Mouse (Mus musculus): Measurements from ENCODE around the gene 1500009L16Rik. TPM values are rescaled to one million over a fixed set of nuclear protein-coding genes. Genes with fewer than 3 reads are reported as not detected.
A peak's percentile ranks its signal among the peaks of the same experiment; 100 is the strongest.

Gene 1500009L16Rik
- polyA plus RNA-seq, 1 experiment from 2014 or later: 3.5 TPM

GRCm38 (mm10) chr10:83726164-83726563, 3.5 kb downstream of the 1500009L16Rik start:
- WGBS (ENCODE audit: insufficient replicate concordance): 63% methylated on average over 11 of the region's 11 CpGs
- Histone ChIP-seq H3K27me3 (replicated peaks) (peaks cover 28% of the 10 kb centered on the region), H3K27ac (no peak overlapping the region), H3K4me3 (no peak overlapping the region), H3K9me3 (replicated peaks) (no peaks in the 10 kb centered on the region; the same call in 1 of the 2 replicates), H3K4me1 (peaks cover 8% of the 10 kb centered on the region), H3K36me3 (no peaks in the 10 kb centered on the region), H3K4me2 (no peak overlapping the region), H3K9ac (no peak overlapping the region)
- ATAC-seq: no peak

DNA sequence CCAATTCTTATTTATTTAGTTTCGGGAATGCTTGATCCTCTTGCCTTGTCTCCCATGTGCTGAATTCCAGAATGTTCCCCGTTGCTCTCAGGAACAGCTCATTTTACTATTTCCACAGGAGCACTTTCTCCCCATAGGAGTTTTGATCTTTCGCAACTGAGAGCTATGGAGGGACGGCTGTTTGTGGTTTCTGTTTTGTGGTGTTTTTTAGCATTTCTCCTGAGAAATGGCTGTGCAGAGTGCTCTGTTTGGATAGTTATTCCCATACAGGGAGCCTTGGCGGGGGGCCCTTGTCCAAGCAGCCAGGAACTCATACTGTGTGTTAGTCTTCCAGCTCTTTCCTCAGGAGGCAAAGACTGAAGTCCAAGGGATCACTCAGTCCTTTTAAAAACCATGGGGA, 5.2 kb downstream of the 1500009L16Rik start:
- 61% methylated on average over 5 of the region's 5 CpGs for WGBS (ENCODE audit: insufficient replicate concordance)
- no peaks in the 10 kb centered on the region for H3K36me3 ChIP-seq
- no peak overlapping the region for H3K27ac ChIP-seq
- no peak overlapping the region for H3K4me3 ChIP-seq
- no peaks in the 10 kb centered on the region; the same call in 1 of the 2 replicates for H3K9me3 ChIP-seq (replicated peaks)
- H3K4me1 ChIP-seq: no peaks in the 10 kb centered on the region
- no peak overlapping the region for H3K4me2 ChIP-seq
- no peak overlapping the region for H3K9ac ChIP-seq
- ATAC-seq: no peak
- H3K27me3 ChIP-seq (replicated peaks): peaks cover 16% of the 10 kb centered on the region

GRCm38 (mm10) chr10:83728529-83728928, 5.9 kb downstream of the 1500009L16Rik start:
- Histone ChIP-seq H3K9me3 (replicated peaks) (no peaks in the 10 kb centered on the region; the same call in 1 of the 2 replicates), H3K27me3 (replicated peaks) (peaks cover 9% of the 10 kb centered on the region), H3K4me3 (no peak overlapping the region), H3K4me1 (no peaks in the 10 kb centered on the region), H3K4me2 (no peak overlapping the region), H3K36me3 (no peaks in the 10 kb centered on the region), H3K27ac (no peak overlapping the region), H3K9ac (no peak overlapping the region)
- 65% methylated on average over 6 of the region's 6 CpGs for WGBS (ENCODE audit: insufficient replicate concordance)
- 0 out of 2 replicates have a peak, but pooled peaks have one; percentile 18 for ATAC-seq

- Histone ChIP-seq H3K4me1 (no peaks in the 10 kb centered on the region), H3K4me2 (no peak overlapping the region), H3K36me3 (no peaks in the 10 kb centered on the region), H3K27ac (no peak overlapping the region), H3K27me3 (replicated peaks) (peaks cover 4% of the 10 kb centered on the region), H3K4me3 (no peak overlapping the region), H3K9ac (no peak overlapping the region), H3K9me3 (replicated peaks) (peaks cover 5% of the 10 kb centered on the region)
- ATAC-seq: no peak
- 53% methylated on average over 3 of the region's 3 CpGs for WGBS (ENCODE audit: insufficient replicate concordance)
Observed at GRCm38 (mm10) chr10:83729076-83729475, 6.4 kb downstream of the 1500009L16Rik start.

DNA sequence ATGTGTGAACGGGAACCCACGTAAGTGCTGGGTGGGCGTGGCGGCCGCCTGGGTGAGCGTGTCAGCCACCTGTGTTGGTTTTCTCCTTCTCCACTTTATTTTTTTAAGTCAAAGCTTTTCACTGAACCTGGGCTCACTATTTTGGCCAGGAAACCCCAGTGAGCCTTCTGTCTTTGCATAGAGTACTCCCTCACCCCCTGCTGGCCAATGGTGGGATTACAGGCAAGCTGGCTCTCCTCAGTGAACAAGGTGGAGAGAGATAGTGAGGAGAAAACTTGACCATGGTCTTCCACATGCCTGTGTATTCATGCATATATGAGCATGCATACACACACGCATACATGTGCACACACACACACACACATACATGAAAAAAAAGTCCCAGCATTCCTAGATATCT, 6.8 kb downstream of the 1500009L16Rik start:
- no peaks in the 10 kb centered on the region for H3K4me1 ChIP-seq
- 30% methylated on average over 7 of the region's 7 CpGs for WGBS (ENCODE audit: insufficient replicate concordance)
- H3K9ac ChIP-seq: no peak overlapping the region
- no peak overlapping the region for H3K4me3 ChIP-seq
- no peak overlapping the region for H3K4me2 ChIP-seq
- ATAC-seq: no peak
- no peaks in the 10 kb centered on the region for H3K36me3 ChIP-seq
- no peak overlapping the region for H3K27ac ChIP-seq
- H3K27me3 ChIP-seq (replicated peaks): no peaks in the 10 kb centered on the region
- H3K9me3 ChIP-seq (replicated peaks): peaks cover 8% of the 10 kb centered on the region

- Histone ChIP-seq H3K27me3 (replicated peaks) (no peaks in the 10 kb centered on the region), H3K4me3 (no peak overlapping the region), H3K9ac (no peak overlapping the region), H3K27ac (no peak overlapping the region), H3K36me3 (no peaks in the 10 kb centered on the region), H3K9me3 (replicated peaks) (peaks cover 8% of the 10 kb centered on the region; the same call in 1 of the 2 replicates), H3K4me1 (no peaks in the 10 kb centered on the region), H3K4me2 (no peak overlapping the region)
- ATAC-seq: 0 out of 2 replicates have a peak, but pooled peaks have one; percentile 42
- 68% methylated on average over 4 of the region's 4 CpGs for WGBS (ENCODE audit: insufficient replicate concordance)
Observed at GRCm38 (mm10) chr10:83733725-83734124, 11.1 kb downstream of the 1500009L16Rik start.

GRCm38 (mm10) chr10:83738996-83739655, 16.5 kb downstream of the 1500009L16Rik start:
- WGBS (ENCODE audit: insufficient replicate concordance): 66% methylated on average over 15 of the region's 15 CpGs
- Histone ChIP-seq H3K4me2 (no peak overlapping the region), H3K27ac (no peak overlapping the region), H3K4me1 (no peaks in the 10 kb centered on the region), H3K9ac (no peak overlapping the region), H3K9me3 (replicated peaks) (peaks cover 22% of the 10 kb centered on the region), H3K36me3 (no peaks in the 10 kb centered on the region), H3K27me3 (replicated peaks) (no peaks in the 10 kb centered on the region), H3K4me3 (no peak overlapping the region)
- ATAC-seq: no peak

DNA sequence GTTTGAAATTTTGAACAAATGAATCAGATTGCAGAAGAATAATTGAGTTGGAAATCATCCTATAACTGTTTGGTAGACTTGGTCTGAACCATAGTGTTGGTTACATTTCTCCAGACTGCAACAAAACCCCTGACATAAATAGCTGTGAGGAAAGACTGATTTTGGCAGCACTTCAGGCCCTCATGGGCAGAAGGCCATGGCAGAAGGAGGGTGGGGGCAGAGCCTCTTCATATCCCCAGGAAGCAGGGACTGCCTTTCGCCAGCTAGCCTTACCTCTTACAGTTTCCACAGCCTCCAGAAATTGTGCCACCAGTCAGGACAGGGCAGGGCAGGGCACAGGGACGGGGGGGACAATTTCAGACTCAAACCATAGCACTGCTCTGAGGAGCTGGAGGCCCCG, 22.0 kb downstream of the 1500009L16Rik start:
- Histone ChIP-seq H3K4me3 (no peak overlapping the region), H3K27me3 (replicated peaks) (no peaks in the 10 kb centered on the region), H3K27ac (no peak overlapping the region), H3K9me3 (replicated peaks) (peaks cover 24% of the 10 kb centered on the region), H3K9ac (no peak overlapping the region), H3K36me3 (no peaks in the 10 kb centered on the region), H3K4me2 (no peak overlapping the region), H3K4me1 (no peaks in the 10 kb centered on the region)
- ATAC-seq: no peak
- WGBS (ENCODE audit: insufficient replicate concordance): 60% methylated on average over 3 of the region's 3 CpGs

DNA sequence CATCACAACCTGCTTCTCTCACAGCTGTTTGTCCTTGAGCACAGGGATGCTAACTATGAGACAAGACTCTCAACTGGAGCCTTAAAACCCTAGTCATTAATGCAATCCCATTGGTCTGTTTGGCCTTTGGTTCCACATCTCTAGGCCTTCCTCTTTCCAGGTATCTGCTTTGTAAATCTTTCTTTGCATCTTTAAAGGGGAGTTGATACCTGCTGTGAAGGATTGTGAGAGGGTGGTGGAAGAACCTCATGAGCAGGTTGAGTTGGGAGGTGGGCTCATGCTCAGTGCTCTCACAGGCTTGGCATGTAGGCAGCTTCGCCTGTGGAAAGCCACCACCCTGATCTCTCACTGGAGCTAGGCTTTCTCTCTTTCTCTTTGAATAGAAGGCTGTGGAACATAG, 30.4 kb downstream of the 1500009L16Rik start:
- no peaks in the 10 kb centered on the region for H3K27me3 ChIP-seq (replicated peaks)
- no peaks in the 10 kb centered on the region for H3K9me3 ChIP-seq (replicated peaks)
- no peak overlapping the region for H3K27ac ChIP-seq
- H3K9ac ChIP-seq: no peak overlapping the region
- ATAC-seq: no peak
- H3K4me3 ChIP-seq: no peak overlapping the region
- no peaks in the 10 kb centered on the region for H3K4me1 ChIP-seq
- 61% methylated on average over 1 of the region's 1 CpGs for WGBS (ENCODE audit: insufficient replicate concordance)
- no peak overlapping the region for H3K4me2 ChIP-seq
- H3K36me3 ChIP-seq: no peaks in the 10 kb centered on the region

GRCm38 (mm10) chr10:83757343-83757962, 34.8 kb downstream of the 1500009L16Rik start:
- Histone ChIP-seq H3K4me2 (no peak overlapping the region), H3K36me3 (no peaks in the 10 kb centered on the region), H3K4me1 (no peaks in the 10 kb centered on the region), H3K9me3 (replicated peaks) (no peaks in the 10 kb centered on the region), H3K27ac (no peak overlapping the region), H3K4me3 (no peak overlapping the region), H3K9ac (no peak overlapping the region), H3K27me3 (replicated peaks) (no peaks in the 10 kb centered on the region)
- no peak for ATAC-seq
- WGBS (ENCODE audit: insufficient replicate concordance): 66% methylated on average over 17 of the region's 17 CpGs

DNA sequence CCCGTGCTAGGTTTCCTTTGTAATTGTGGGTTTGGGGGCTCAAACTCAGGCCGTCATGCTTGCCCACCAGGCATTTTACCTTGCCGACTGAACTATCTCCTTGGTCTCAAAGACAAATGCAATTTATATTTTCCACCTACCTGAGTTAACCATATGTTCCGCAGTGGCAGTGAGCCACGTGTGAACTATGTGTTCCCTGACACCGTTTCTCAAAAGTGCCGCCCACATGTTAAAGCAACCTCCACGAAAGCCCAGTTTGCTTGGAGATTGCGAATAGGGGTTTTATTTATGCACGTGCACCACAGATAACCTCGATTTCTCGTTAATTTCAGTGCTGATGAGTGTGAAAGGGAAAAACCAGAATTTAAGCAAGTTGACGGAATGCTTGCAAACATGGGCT, 36.1 kb downstream of the 1500009L16Rik start:
- Histone ChIP-seq H3K9me3 (replicated peaks) (no peaks in the 10 kb centered on the region), H3K4me1 (no peaks in the 10 kb centered on the region), H3K4me3 (no peak overlapping the region), H3K27me3 (replicated peaks) (no peaks in the 10 kb centered on the region), H3K36me3 (no peaks in the 10 kb centered on the region), H3K9ac (no peak overlapping the region), H3K4me2 (no peak overlapping the region), H3K27ac (no peak overlapping the region)
- 75% methylated on average over 13 of the region's 13 CpGs for WGBS (ENCODE audit: insufficient replicate concordance)
- ATAC-seq: no peak

- Histone ChIP-seq H3K9me3 (replicated peaks) (no peaks in the 10 kb centered on the region), H3K27ac (no peak overlapping the region), H3K4me3 (no peak overlapping the region), H3K4me1 (no peaks in the 10 kb centered on the region), H3K4me2 (no peak overlapping the region), H3K27me3 (replicated peaks) (no peaks in the 10 kb centered on the region), H3K9ac (no peak overlapping the region), H3K36me3 (no peaks in the 10 kb centered on the region)
- 66% methylated on average over 2 of the region's 2 CpGs for WGBS (ENCODE audit: insufficient replicate concordance)
- ATAC-seq: no peak
Observed at GRCm38 (mm10) chr10:83760535-83760934, 37.9 kb downstream of the 1500009L16Rik start.

Measured in liver, embryonic 12.5 days (tissue).